ENCODE assay signal across 19 mouse cellular contexts in genomic region chr12:83494196-83494595, GRCm38 (mm10).
"Had no signal": no experiment of that assay in that cellular context is flagged by ENCODE, and none has a peak within 500 bp of the region (broad histone marks: within the 10 kb centered on the region; RNA-seq: fewer than 3 reads in every experiment).

No protein-coding gene starts in this region.

- H3K4me3 ChIP-seq: layer of hippocampus, adult 2 months; left cerebral cortex, adult 2 months; limb, embryonic 15.5 days; liver, embryonic 12.5 days; midbrain, embryonic 10.5 days; myocyte; neural tube, embryonic 15.5 days had no signal

- H3K36me3 ChIP-seq: limb, embryonic 15.5 days; liver, embryonic 12.5 days; midbrain, embryonic 10.5 days; neural tube, embryonic 15.5 days had no signal

- H3K27me3 ChIP-seq: neural tube, embryonic 15.5 days had no signal

- H3K4me1 ChIP-seq: limb, embryonic 15.5 days had no signal

- DNase-seq: kidney, adult 11 months; kidney, adult 9 months; kidney, postnatal 10 days; kidney, postnatal 4 days; lung, embryonic 14.5 days; lung, postnatal 10 days; lung, postnatal 4 days; midbrain, embryonic 14.5 days; right cerebral cortex, adult 18-20 months; right cerebral cortex, postnatal 25 days; thymus, adult 2 months; thymus, postnatal 25 days had no signal

- H3K4me2 ChIP-seq: limb, embryonic 15.5 days; liver, embryonic 12.5 days; lung, embryonic 14.5 days; neural tube, embryonic 15.5 days had no signal

- H3K9me3 ChIP-seq: limb, embryonic 15.5 days; neural tube, embryonic 15.5 days had no signal

- ATAC-seq: liver, embryonic 12.5 days had no signal

- H3K27ac ChIP-seq: layer of hippocampus, adult 2 months; left cerebral cortex, adult 2 months; limb, embryonic 15.5 days; liver, embryonic 12.5 days; midbrain, embryonic 10.5 days; neural tube, embryonic 15.5 days had no signal

- H3K9ac ChIP-seq: limb, embryonic 15.5 days; liver, embryonic 12.5 days; lung, embryonic 14.5 days; neural tube, embryonic 15.5 days had no signal
